8 mouse cellular contexts compared by ENCODE assay signal in the genomic region with DNA sequence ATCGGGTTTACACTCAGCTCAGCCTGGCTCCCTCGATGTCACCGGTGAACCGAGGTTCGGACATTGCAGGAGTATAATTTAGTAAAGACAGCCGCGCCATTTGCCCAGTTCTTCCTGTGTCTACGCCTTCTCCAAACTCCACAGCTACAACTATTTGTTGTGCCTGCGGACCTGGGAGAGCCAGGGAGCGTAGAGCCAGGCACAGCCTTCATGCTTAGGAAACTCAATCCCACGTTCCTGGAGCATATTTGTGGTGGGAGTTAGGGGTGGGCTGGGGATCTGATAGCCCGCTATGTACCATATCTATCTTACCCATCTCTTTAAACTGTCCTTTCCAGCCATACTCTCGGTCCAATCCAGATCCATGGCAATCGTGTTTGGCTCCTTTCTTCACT. TPM values are rescaled to one million over a fixed set of nuclear protein-coding genes. Genes with fewer than 3 reads are reported as not detected.
DNase-seq lines count a peak whose midpoint lies in the region; ATAC-seq and TF ChIP-seq lines count a peak whose summit lies in the region.

No protein-coding gene starts in this region.

- H3K27me3 ChIP-seq in embryonic facial prominence, embryonic 13.5 days = no peaks in the 10 kb centered on the region
- H3K27me3 ChIP-seq in intestine, embryonic 16.5 days (replicated peaks; ENCODE audit: control insufficient read depth, insufficient read depth, low read length) = no peaks in the 10 kb centered on the region
- H3K27me3 ChIP-seq in neural tube, embryonic 13.5 days = no peaks in the 10 kb centered on the region

- TF ChIP-seq CTCF in lung, adult 2 months (IDR thresholded peaks at IDR 0.05; ENCODE audit: insufficient read depth, low read length) = no peak

- H3K4me1 ChIP-seq in lung, adult 2 months (ENCODE audit: control insufficient read depth, insufficient read depth, low read length) = peaks cover 10% of the 10 kb centered on the region
- H3K4me1 ChIP-seq in embryonic facial prominence, embryonic 13.5 days = peaks cover 27% of the 10 kb centered on the region
- peaks cover 23% of the 10 kb centered on the region for H3K4me1 ChIP-seq in intestine, embryonic 16.5 days (ENCODE audit: control insufficient read depth, insufficient read depth, low read length)
- H3K4me1 ChIP-seq in neural tube, embryonic 13.5 days (replicated peaks) = peaks cover 34% of the 10 kb centered on the region

- 1% methylated on average over 14 of the region's 14 CpGs for WGBS in lung, adult 2 months
- WGBS in embryonic facial prominence, embryonic 13.5 days = 3% methylated on average over 14 of the region's 14 CpGs
- WGBS in intestine, embryonic 16.5 days = under 1% methylated on average over 14 of the region's 14 CpGs
- WGBS in neural tube, embryonic 13.5 days = 2% methylated on average over 14 of the region's 14 CpGs

- peak overlapping the region; percentile 91 for H3K4me3 ChIP-seq in lung, adult 2 months (replicated peaks; ENCODE audit: extremely low read depth, low read depth, low read length)
- peak overlapping the region; percentile 86 for H3K4me3 ChIP-seq in embryonic facial prominence, embryonic 13.5 days
- H3K4me3 ChIP-seq in intestine, embryonic 16.5 days (ENCODE audit: low read length) = peak overlapping the region; percentile 84
- peak overlapping the region; percentile 83 for H3K4me3 ChIP-seq in neural tube, embryonic 13.5 days

- H3K4me2 ChIP-seq in embryonic facial prominence, embryonic 13.5 days = peak overlapping the region; percentile 86
- H3K4me2 ChIP-seq in intestine, embryonic 16.5 days (ENCODE audit: low read depth, low read length) = peak overlapping the region; percentile 76
- peak overlapping the region; percentile 87 for H3K4me2 ChIP-seq in neural tube, embryonic 13.5 days

- no peak for TF ChIP-seq POLR2A in lung, adult 2 months (IDR thresholded peaks at IDR 0.05; ENCODE audit: borderline replicate concordance, extremely low read depth, low read depth, low read length)

- DNase-seq in lung, adult 2 months = no peak
- DNase-seq in lung, postnatal 25 days (ENCODE audit: low spot score) = no peak
- no peak for DNase-seq in thymus, adult 18-20 months
- DNase-seq in embryo, embryonic 11 days = no peak
- no peak for DNase-seq in left cerebral cortex, postnatal 25 days (ENCODE audit: low spot score in 2 of 2)

- H3K27ac ChIP-seq in embryonic facial prominence, embryonic 13.5 days = peak overlapping the region; percentile 96
- peak overlapping the region; percentile 91 for H3K27ac ChIP-seq in intestine, embryonic 16.5 days (ENCODE audit: low read length)
- peak overlapping the region; percentile 90 for H3K27ac ChIP-seq in neural tube, embryonic 13.5 days (replicated peaks)

- intact Hi-C loops in left cerebral cortex, postnatal 25 days (cut with DNase I) = loop anchor here (1.0 kb wide), 2 partner anchors 14 to 24 kb away; a partner anchor contains a TSS

- 0 out of 2 replicates have a peak, but pooled peaks have one; percentile 0 for ATAC-seq in embryonic facial prominence, embryonic 13.5 days (ENCODE audit: insufficient number of reproducible peaks, insufficient read depth, low FRiP score, low TSS enrichment, low read depth)
- peak; percentile 12 for ATAC-seq in intestine, embryonic 16.5 days
- ATAC-seq in neural tube, embryonic 13.5 days (ENCODE audit: low read depth) = no peak; the same call in 1 of the 2 replicates

- H3K9me3 ChIP-seq in embryonic facial prominence, embryonic 13.5 days = no peaks in the 10 kb centered on the region
- H3K9me3 ChIP-seq in intestine, embryonic 16.5 days (ENCODE audit: control insufficient read depth, low read length) = no peaks in the 10 kb centered on the region
- H3K9me3 ChIP-seq in neural tube, embryonic 13.5 days = no peaks in the 10 kb centered on the region

- peak overlapping the region; percentile 89 for H3K9ac ChIP-seq in embryonic facial prominence, embryonic 13.5 days
- peak overlapping the region; percentile 85 for H3K9ac ChIP-seq in intestine, embryonic 16.5 days (ENCODE audit: low read depth, low read length)
- peak overlapping the region; percentile 90 for H3K9ac ChIP-seq in neural tube, embryonic 13.5 days

- H3K36me3 ChIP-seq in embryonic facial prominence, embryonic 13.5 days = peaks cover 31% of the 10 kb centered on the region
- H3K36me3 ChIP-seq in intestine, embryonic 16.5 days (ENCODE audit: control insufficient read depth, insufficient read depth, low read length) = no peaks in the 10 kb centered on the region; the same call in 1 of the 2 replicates
- H3K36me3 ChIP-seq in neural tube, embryonic 13.5 days = peaks cover 30% of the 10 kb centered on the region

RNA-seq across cellular contexts. Expression of a gene that starts 0.5 kb away (rescaled TPM):
- polyA plus RNA-seq in lung, adult 2 months (2012; rRNA removed) = 75.1 and 76.0 TPM in 2 replicates
- polyA plus RNA-seq in embryonic facial prominence, embryonic 13.5 days (2015; fragmentation: Nextera tagmentation; extraction: Ambion mirVana) = 176 and 183 TPM in 2 replicates
- polyA plus RNA-seq in intestine, embryonic 16.5 days (2015; fragmentation: Nextera tagmentation; extraction: Ambion mirVana) = 118 and 124 TPM in 2 replicates
- 120 and 122 TPM in 2 replicates for polyA plus RNA-seq in neural tube, embryonic 13.5 days (2015; fragmentation: Nextera tagmentation; extraction: Ambion mirVana)
- 10 to 100 TPM; 90.3 to 91.2 TPM for total RNA-seq in left cerebral cortex, postnatal 25 days (2021)

RNA-seq across cellular contexts. Expression of a gene that starts 0.6 kb away (rescaled TPM):
- 71.3 and 81.7 TPM in 2 replicates for polyA plus RNA-seq in lung, adult 2 months (2012; rRNA removed)
- 73.0 and 78.1 TPM in 2 replicates for polyA plus RNA-seq in embryonic facial prominence, embryonic 13.5 days (2015; fragmentation: Nextera tagmentation; extraction: Ambion mirVana)
- 86.4 and 88.6 TPM in 2 replicates for polyA plus RNA-seq in intestine, embryonic 16.5 days (2015; fragmentation: Nextera tagmentation; extraction: Ambion mirVana)
- 50.7 and 54.2 TPM in 2 replicates for polyA plus RNA-seq in neural tube, embryonic 13.5 days (2015; fragmentation: Nextera tagmentation; extraction: Ambion mirVana)
- 10 to 100 TPM; 38.5 to 39.0 TPM for total RNA-seq in left cerebral cortex, postnatal 25 days (2021)

RNA-seq across cellular contexts. Expression of a gene that starts 13.9 kb away (rescaled TPM):
- polyA plus RNA-seq in lung, adult 2 months (2012; rRNA removed) = 23.5 and 27.6 TPM in 2 replicates
- 61.0 and 66.7 TPM in 2 replicates for polyA plus RNA-seq in embryonic facial prominence, embryonic 13.5 days (2015; fragmentation: Nextera tagmentation; extraction: Ambion mirVana)
- polyA plus RNA-seq in intestine, embryonic 16.5 days (2015; fragmentation: Nextera tagmentation; extraction: Ambion mirVana) = 228 and 248 TPM in 2 replicates
- polyA plus RNA-seq in neural tube, embryonic 13.5 days (2015; fragmentation: Nextera tagmentation; extraction: Ambion mirVana) = 29.1 and 31.5 TPM in 2 replicates
- 10 to 100 TPM; 19.8 to 20.7 TPM for total RNA-seq in left cerebral cortex, postnatal 25 days (2021)

RNA-seq across cellular contexts. Expression of a gene that starts 24.7 kb away (rescaled TPM):
- 39.6 and 50.4 TPM in 2 replicates for polyA plus RNA-seq in lung, adult 2 months (2012; rRNA removed)
- polyA plus RNA-seq in embryonic facial prominence, embryonic 13.5 days (2015; fragmentation: Nextera tagmentation; extraction: Ambion mirVana) = 168 and 182 TPM in 2 replicates
- polyA plus RNA-seq in intestine, embryonic 16.5 days (2015; fragmentation: Nextera tagmentation; extraction: Ambion mirVana) = 135 and 146 TPM in 2 replicates
- polyA plus RNA-seq in neural tube, embryonic 13.5 days (2015; fragmentation: Nextera tagmentation; extraction: Ambion mirVana) = 178 and 191 TPM in 2 replicates
- 100 to 1,000 TPM; 104 to 115 TPM for total RNA-seq in left cerebral cortex, postnatal 25 days (2021)

RNA-seq across cellular contexts. Expression of a gene that starts 24.7 kb away (rescaled TPM):
- 9.5 and 12.5 TPM in 2 replicates for polyA plus RNA-seq in lung, adult 2 months (2012; rRNA removed)
- 46.6 and 50.9 TPM in 2 replicates for polyA plus RNA-seq in embryonic facial prominence, embryonic 13.5 days (2015; fragmentation: Nextera tagmentation; extraction: Ambion mirVana)
- 60.6 and 62.2 TPM in 2 replicates for polyA plus RNA-seq in intestine, embryonic 16.5 days (2015; fragmentation: Nextera tagmentation; extraction: Ambion mirVana)
- polyA plus RNA-seq in neural tube, embryonic 13.5 days (2015; fragmentation: Nextera tagmentation; extraction: Ambion mirVana) = 92.7 and 101 TPM in 2 replicates
- total RNA-seq in left cerebral cortex, postnatal 25 days (2021) = 10 to 100 TPM; 38.8 to 45.1 TPM
